Mouse (Mus musculus) C2C12 (cell line): ENCODE results near the gene Brap. TPM values are rescaled to one million over a fixed set of nuclear protein-coding genes. Genes with fewer than 3 reads are reported as not detected.
"Not testable (repeated sequence)": the region's sequence is repeated elsewhere in the genome, so short reads cannot be mapped to it uniquely, and the experiment has no call there.

Experiments
- H3K27me3 ChIP-seq: one replicate; pipeline ENCODE4 v1.6.1; 2011; ENCODE audit not compliant: control insufficient read depth, insufficient read depth, insufficient read length
- H3K36me3 ChIP-seq: one replicate; pipeline ENCODE4 v1.6.1; 2011; ENCODE audit not compliant: control insufficient read depth, insufficient read depth
- H3K4me3 ChIP-seq: one replicate; pipeline ENCODE4 v1.5.1; 2011; ENCODE audit warnings: mild to moderate bottlenecking, control low read depth; ENCODE audit not compliant: poor library complexity, insufficient read depth, severe bottlenecking
- H3K79me2 ChIP-seq: one replicate; pipeline ENCODE4 v1.6.1; 2011; ENCODE audit not compliant: control insufficient read depth, insufficient read depth
- H3K79me3 ChIP-seq: one replicate; pipeline ENCODE4 v1.6.1; 2011; ENCODE audit warnings: low read depth, control low read depth
- H3ac ChIP-seq: one replicate; pipeline ENCODE3; 2011; ENCODE audit warnings: low read depth; ENCODE audit not compliant: control insufficient read depth, insufficient read length
- CEBPB ChIP-seq: IDR thresholded peaks from one replicate; pipeline ENCODE4 v1.6.1; 2011; ENCODE audit warnings: low read depth, mild to moderate bottlenecking, control low read depth, moderate library complexity
- CTCF ChIP-seq: IDR thresholded peaks from one replicate; pipeline ENCODE4 v1.5.1; 2011; ENCODE audit not compliant: control insufficient read depth, insufficient read depth, insufficient read length
- FOSL1 ChIP-seq: IDR thresholded peaks from one replicate; pipeline ENCODE4 v1.8.0; 2011; ENCODE audit warnings: mild to moderate bottlenecking, low read length; ENCODE audit not compliant: poor library complexity, insufficient read depth, severe bottlenecking
- MAX ChIP-seq: IDR thresholded peaks from one replicate; pipeline ENCODE4 v1.6.1; 2011; ENCODE audit warnings: mild to moderate bottlenecking, control low read depth
- MYOD1 ChIP-seq: IDR thresholded peaks from one replicate; pipeline ENCODE4 v1.6.1; 2011; ENCODE audit warnings: low read depth; ENCODE audit not compliant: control insufficient read depth, insufficient read length
- MYOG ChIP-seq: IDR thresholded peaks from one replicate; pipeline ENCODE4 v1.6.1; 2011; ENCODE audit not compliant: control insufficient read depth, insufficient read length; ENCODE audit errors: extremely low read depth
- USF1 ChIP-seq: IDR thresholded peaks from one replicate; pipeline ENCODE4 v1.6.1; 2011; ENCODE audit warnings: low read depth, mild to moderate bottlenecking, control low read depth, moderate library complexity
- polyA plus RNA-seq: library from polyadenylated mRNA; unstranded; fragments of >200 nt; fragmentation: generic; extraction: Trizol; gene quantifications from one replicate; pipeline ENCODE4 v1.2.1, GENCODE M21; 2012; ENCODE audit warnings: missing spikeins

The Brap gene
- polyA plus RNA-seq, 1 experiment = 31.7 TPM

- H3ac ChIP-seq = no peak overlapping the region
- no peak overlapping the region for H3K4me3 ChIP-seq
- no peaks in the 10 kb centered on the region for H3K79me3 ChIP-seq
- H3K27me3 ChIP-seq = no peaks in the 10 kb centered on the region
- H3K36me3 ChIP-seq = no peaks in the 10 kb centered on the region
- H3K79me2 ChIP-seq = no peaks in the 10 kb centered on the region
- TF ChIP-seq CTCF = no peak
- no peak for TF ChIP-seq USF1
- no peak for TF ChIP-seq MYOG
- TF ChIP-seq MAX = no peak
- no peak for TF ChIP-seq FOSL1
These were observed 11.2 kb upstream of the Brap start for GRCm38 (mm10) chr5:121649134-121649533.

GRCm38 (mm10) chr5:121654526-121654925, 5.8 kb upstream of the Brap start:
- Histone ChIP-seq H3K79me2 (no peaks in the 10 kb centered on the region), H3K27me3 (no peaks in the 10 kb centered on the region), H3K36me3 (no peaks in the 10 kb centered on the region), H3K4me3 (no peak overlapping the region), H3ac (no peak overlapping the region), H3K79me3 (no peaks in the 10 kb centered on the region)
- TF ChIP-seq MYOD1 (no peak), MAX (no peak), CTCF (no peak), MYOG (no peak), CEBPB (no peak), USF1 (no peak)

GRCm38 (mm10) chr5:121656866-121657265, 3.5 kb upstream of the Brap start:
- H3K79me2 ChIP-seq = peaks cover 19% of the 10 kb centered on the region
- not testable (repeated sequence) for H3K79me3 ChIP-seq, H3K36me3 ChIP-seq, H3K4me3 ChIP-seq, H3K27me3 ChIP-seq, H3ac ChIP-seq

GRCm38 (mm10) chr5:121657656-121658055, 2.7 kb upstream of the Brap start:
- not testable (repeated sequence) for H3ac ChIP-seq, H3K4me3 ChIP-seq, H3K27me3 ChIP-seq, H3K36me3 ChIP-seq
- Histone ChIP-seq H3K79me2 (peaks cover 27% of the 10 kb centered on the region), H3K79me3 (peaks cover 16% of the 10 kb centered on the region)

- H3K4me3 ChIP-seq = peak overlapping the region; percentile 87
- H3ac ChIP-seq = peak overlapping the region; percentile 98
- peaks cover 16% of the 10 kb centered on the region for H3K79me3 ChIP-seq
- peaks cover 22% of the 10 kb centered on the region for H3K36me3 ChIP-seq
- no peaks in the 10 kb centered on the region for H3K27me3 ChIP-seq
- peaks cover 37% of the 10 kb centered on the region for H3K79me2 ChIP-seq
- TF ChIP-seq CTCF = no peak
- TF ChIP-seq MAX = no peak
- TF ChIP-seq MYOG = no peak
- no peak for TF ChIP-seq USF1
- TF ChIP-seq MYOD1 = no peak
- no peak for TF ChIP-seq CEBPB
- TF ChIP-seq FOSL1 = no peak
These were observed 513 bp downstream of the Brap start for GRCm38 (mm10) chr5:121660897-121661254.

GRCm38 (mm10) chr5:121661494-121661893, 1.1 kb downstream of the Brap start:
- H3K79me2 ChIP-seq = peaks cover 37% of the 10 kb centered on the region
- H3K79me3 ChIP-seq = peaks cover 16% of the 10 kb centered on the region
- H3K36me3 ChIP-seq = peaks cover 28% of the 10 kb centered on the region
- no peaks in the 10 kb centered on the region for H3K27me3 ChIP-seq
- TF ChIP-seq USF1 (no peak), MAX (no peak), MYOD1 (no peak), CTCF (no peak), MYOG (no peak), CEBPB (no peak), FOSL1 (no peak)
- H3K4me3 ChIP-seq = peak overlapping the region; percentile 87
- peak overlapping the region; percentile 30 for H3ac ChIP-seq

- Histone ChIP-seq H3K79me3 (peaks cover 19% of the 10 kb centered on the region), H3ac (no peak overlapping the region), H3K4me3 (no peak overlapping the region), H3K36me3 (peaks cover 40% of the 10 kb centered on the region), H3K27me3 (no peaks in the 10 kb centered on the region), H3K79me2 (peaks cover 37% of the 10 kb centered on the region)
- no peak for TF ChIP-seq CTCF
- TF ChIP-seq MYOG = no peak
- TF ChIP-seq USF1 = no peak
- TF ChIP-seq MYOD1 = no peak
- TF ChIP-seq MAX = no peak
- no peak for TF ChIP-seq FOSL1
- no peak for TF ChIP-seq CEBPB
These were observed 3.1 kb downstream of the Brap start for GRCm38 (mm10) chr5:121663456-121663855.
